Mouse (Mus musculus) layer of hippocampus, adult 9-11 months (tissue): Measurements from ENCODE around the gene Onecut1.

Experiments
- DNase-seq: peaks from one replicate; pipeline ENCODE4 v3.0.0; 2022

The Onecut1 gene

GRCm38 (mm10) chr9:74912619-74913376, 51.1 kb downstream of the Onecut1 start:
- no peak for DNase-seq

GRCm38 (mm10) chr9:74915611-74916010, 53.9 kb downstream of the Onecut1 start:
- DNase-seq: no peak

DNA sequence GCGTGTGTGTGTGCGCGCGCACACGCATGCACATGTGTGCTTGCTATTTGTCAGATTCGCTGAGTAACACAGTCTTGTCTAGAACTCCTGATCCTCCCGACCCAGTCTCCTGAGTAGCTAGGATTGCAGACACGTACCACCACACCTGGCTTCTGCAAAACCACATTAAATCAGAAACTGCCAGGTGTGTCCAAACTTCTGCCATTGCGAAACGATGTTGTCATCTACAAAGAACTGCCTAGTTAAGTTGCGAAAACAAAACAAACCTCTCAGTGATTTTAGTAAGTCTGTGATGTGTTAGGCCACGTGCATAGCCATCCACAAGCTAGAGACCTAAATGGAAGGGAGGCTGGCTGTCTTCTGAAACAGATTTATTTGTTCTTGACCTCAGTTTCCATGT, 58.7 kb downstream of the Onecut1 start:
- DNase-seq: no peak

DNA sequence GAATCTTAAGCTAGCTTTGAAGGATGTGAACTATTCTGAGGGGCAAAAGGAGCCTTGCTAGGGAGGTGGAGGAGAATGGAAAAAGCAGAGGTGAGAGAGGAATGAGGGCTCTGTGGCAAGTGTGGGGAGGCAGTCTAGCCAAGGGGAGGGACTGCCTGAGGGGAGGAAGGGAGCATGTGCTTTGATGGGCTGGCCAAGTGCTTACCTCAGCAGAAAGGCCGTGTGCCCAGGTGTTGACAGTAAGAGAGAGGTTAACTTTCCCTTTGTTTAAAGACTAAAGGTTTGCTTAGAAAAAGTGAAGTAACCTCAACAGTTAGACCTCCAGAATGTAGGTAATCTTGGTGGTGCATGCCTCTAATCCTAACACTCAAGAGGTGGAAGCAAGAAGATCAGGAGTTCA, 59.7 kb downstream of the Onecut1 start:
- DNase-seq: no peak

DNA sequence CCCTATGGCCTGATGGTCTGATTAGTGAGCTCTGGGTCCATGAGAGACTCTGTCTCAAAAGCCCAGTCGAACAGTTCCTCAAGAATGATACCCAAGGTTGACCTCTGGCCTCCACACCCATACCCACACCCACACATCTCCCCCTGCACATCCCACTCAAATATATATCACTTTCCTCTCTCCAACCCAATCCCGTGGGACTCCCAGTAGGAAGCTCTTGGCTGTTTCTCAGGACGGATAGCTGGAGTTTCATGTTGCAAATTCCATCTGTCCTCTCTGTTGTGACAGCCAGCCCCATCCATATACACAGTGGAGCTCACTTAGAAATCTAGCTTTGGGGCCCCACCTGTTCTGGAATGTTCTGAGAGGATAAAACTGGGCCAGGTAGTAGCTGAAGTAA, 61.2 kb downstream of the Onecut1 start:
- no peak for DNase-seq

GRCm38 (mm10) chr9:74923291-74923977, 61.7 kb downstream of the Onecut1 start:
- no peak for DNase-seq

DNA sequence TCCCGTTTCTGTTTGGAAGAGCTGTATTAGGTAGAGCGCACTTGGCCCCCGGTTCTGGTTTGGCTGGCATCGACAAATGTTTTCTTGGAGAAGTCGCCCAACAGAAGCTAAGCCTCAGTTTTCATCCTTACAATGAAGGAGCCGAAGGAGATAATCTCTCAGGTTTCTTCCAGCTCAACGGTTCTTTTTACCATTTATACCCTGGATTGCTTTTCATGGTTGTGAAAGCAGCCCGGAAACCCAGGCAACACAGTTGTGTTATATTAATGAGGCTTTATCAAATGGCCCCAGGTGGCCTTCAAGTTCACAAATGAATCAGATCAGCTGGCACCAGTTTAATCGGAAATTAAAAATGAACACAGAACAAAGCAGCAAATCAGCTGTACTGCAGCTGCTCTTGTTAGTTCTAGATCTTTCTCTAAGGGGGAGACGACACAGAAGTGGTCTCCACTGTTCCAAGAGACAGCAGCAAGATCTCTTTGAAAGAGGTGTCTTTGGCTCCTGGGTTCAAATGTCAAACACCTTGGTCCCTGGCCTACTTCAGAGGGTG, 63.6 kb downstream of the Onecut1 start:
- DNase-seq: no peak

- no peak for DNase-seq
Observed at GRCm38 (mm10) chr9:74929981-74930423, 68.3 kb downstream of the Onecut1 start.

GRCm38 (mm10) chr9:74930653-74931052, 68.9 kb downstream of the Onecut1 start:
- no peak for DNase-seq

- DNase-seq: no peak
Observed at GRCm38 (mm10) chr9:74935289-74935688, 73.6 kb downstream of the Onecut1 start.

DNA sequence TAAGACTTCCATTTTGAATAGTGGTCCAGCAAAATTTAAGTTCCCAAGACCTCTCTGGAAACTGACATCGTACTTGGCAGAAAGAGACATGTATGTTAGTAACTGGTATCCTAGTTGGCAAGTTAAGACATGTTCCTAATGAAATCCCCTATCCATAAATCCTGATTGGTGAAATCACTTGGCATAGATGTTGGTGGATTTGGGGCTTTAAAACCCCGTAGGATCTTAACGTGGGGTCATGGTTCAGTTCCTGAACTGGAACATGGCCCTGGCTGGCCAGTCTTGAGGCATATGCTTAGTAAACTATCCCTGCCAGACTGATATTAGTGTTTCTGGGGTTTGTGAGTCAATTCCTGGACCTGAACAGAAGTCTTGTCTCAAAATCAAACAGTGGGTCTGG, 76.0 kb downstream of the Onecut1 start:
- no peak for DNase-seq

- no peak for DNase-seq
Observed at GRCm38 (mm10) chr9:74938670-74939534, 77.2 kb downstream of the Onecut1 start.
